Mouse (Mus musculus): ENCODE results near the gene March4.

Gene March4

GRCm38 (mm10) chr1:72449752-72450151 is 87.0 kb downstream of the March4 start:
- no peak for DNase-seq (ENCODE audit: low spot score in 2 of 2)

GRCm38 (mm10) chr1:72442747-72443146 is 94.0 kb downstream of the March4 start:
- DNase-seq (ENCODE audit: low spot score in 2 of 2), result no peak

DNA sequence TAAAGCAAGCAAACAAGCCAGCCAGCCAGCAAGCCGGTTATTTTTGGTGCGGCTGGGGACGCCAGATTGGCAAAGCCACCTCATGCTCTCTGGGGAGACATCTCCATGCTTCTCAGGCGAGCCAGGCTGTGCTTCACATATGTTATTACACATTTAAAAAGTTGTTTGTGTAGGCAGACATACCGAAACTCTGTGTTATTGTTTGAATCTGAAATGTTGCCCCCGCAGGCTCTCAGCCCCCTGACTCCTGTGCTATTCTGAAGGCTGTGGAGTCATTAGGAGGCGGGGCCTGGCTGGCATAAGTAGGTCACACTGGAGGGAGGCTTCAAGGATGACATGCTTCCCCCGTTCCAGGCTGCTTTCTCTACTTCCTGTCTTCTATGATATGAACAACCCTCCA is 97.6 kb downstream of the March4 start:
- peak; percentile 39 to 55 for DNase-seq (ENCODE audit: low spot score in 2 of 2)

- no peak for DNase-seq (ENCODE audit: low spot score in 2 of 2)
These were observed 99.8 kb downstream of the March4 start for GRCm38 (mm10) chr1:72436967-72437366.

GRCm38 (mm10) chr1:72434510-72434909 is 102.2 kb downstream of the March4 start:
- no peak for DNase-seq (ENCODE audit: low spot score in 2 of 2)

DNA sequence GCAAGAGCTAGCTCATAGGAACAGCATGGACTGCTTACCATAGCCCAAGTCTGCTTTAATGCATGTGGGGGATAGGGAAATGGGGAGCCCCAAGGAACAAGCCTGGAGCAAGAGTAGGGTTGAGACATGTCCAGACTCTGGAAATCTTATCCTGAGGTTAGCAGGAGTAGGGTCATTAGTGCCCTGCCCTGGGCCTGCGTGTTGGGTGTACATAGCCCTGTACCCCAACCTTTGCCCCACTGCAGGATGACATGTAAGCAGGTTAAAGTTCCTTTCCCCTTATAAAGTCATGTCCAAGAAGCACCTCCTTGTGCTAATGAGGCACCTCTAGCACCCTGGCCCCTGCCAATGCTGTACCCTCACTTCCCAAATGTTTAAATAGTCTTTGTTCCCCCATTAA is 104.2 kb downstream of the March4 start:
- no peak for DNase-seq (ENCODE audit: low spot score in 2 of 2)

DNA sequence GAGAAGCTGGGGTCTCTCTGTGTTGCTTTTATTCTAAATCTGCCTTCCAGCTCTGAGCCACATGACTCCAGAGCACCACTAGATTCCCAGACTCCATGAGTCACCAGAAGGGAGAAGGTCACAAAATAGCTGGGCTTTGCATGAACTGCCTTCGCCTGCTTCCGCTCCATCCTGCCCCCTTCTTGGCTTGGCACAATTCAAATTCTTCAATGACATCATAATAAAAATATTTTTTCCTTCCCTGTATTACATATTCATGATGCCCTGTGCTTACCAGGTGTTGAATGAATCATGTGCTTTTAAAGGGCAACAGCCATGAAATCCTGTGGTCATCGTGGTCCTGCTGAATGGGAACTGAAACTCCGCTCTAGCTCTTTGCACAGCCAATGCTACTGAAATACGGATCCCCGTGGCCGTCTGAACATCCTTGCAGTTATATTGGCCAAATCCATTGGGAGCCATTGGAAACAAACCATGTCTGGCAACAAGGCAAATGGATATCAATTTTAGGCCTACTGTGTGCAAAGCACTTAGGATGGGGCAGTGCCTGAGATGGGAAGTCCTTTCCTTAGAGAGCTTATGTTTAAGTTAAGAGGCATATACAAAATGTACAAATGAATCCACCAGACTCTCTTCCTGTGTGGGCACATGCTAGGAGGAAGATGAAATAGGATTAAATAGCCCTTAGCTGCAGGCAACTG is 107.5 kb downstream of the March4 start:
- DNase-seq (ENCODE audit: low spot score in 2 of 2), result no peak

- DNase-seq (ENCODE audit: low spot score in 2 of 2), result no peak
These were observed 108.2 kb downstream of the March4 start for GRCm38 (mm10) chr1:72428526-72428925.

- no peak for DNase-seq (ENCODE audit: low spot score in 2 of 2)
These were observed 110.3 kb downstream of the March4 start for GRCm38 (mm10) chr1:72426456-72426855.

DNA sequence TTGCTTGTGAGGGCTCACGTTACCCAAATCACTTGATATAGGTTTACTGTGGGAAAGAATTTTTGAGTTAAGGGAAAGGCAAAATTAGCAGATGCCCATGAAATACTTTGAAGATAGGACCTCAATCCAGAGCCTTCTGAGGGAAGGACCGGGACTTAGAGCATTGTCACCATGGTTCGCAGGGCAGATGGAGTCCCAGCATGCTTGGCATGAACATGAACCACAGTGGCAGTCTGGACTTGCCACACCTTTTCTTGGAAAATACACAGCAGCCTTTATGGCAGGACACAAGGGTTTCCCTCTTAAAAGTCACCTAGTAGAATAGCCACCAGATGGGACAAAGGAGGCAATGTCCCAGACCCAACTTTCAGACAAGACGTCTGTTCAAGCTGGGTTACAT is 114.6 kb downstream of the March4 start:
- no peak for DNase-seq (ENCODE audit: low spot score in 2 of 2)

DNA sequence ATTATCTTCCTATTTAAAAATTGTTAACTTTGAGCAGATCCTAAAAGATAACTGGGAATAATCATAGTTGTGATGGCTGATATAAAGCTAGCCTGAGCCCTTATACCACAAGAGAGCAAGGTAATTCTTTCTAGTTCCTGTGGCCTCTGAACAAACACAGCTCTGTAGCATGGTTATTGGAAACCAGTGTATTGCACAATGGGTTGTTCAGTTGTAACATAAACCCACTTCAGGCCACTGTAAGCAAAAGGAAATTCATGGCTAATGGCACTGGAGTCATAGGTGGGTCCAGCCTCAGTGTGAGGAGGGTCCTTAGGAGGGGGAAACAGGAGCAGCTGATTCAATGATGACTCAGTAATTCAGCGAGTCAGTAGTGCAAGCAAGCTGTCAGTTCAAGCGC is 116.5 kb downstream of the March4 start:
- no peak for DNase-seq (ENCODE audit: low spot score in 2 of 2)

- DNase-seq (ENCODE audit: low spot score in 2 of 2), result no peak
These were observed 117.7 kb downstream of the March4 start for GRCm38 (mm10) chr1:72418744-72419655.

DNA sequence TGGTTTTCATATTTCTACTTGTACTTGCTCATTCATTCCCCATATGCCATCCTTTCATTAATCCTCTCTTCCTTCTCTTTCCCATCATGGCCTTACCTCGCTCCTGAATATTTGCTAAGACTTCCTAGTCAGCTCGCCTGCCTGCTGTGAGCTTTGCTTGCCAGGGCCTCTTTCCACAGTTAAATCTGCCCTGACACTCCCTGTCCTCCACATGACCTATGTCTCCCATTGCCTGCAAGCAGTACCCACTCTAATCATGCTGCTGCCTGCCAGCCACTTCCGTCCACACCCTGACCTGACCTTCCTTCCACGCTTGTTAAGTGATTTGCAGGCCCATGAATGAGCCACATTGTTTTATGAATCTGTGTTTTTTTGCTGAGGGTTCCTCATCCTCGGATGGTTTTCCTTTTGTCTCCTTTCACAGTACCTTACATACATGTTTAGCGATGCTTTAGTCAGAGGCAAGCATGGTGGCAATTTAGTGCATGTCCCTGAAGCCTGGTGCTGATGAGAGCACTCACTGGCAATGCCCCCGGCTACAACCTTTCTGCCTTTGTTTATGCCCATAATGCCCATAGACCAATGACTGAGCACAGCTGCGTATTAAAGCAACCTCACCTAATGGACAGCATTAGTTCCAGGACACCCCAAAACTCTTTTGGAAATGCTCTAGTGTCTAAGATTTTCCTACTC is 122.0 kb downstream of the March4 start:
- DNase-seq (ENCODE audit: low spot score in 2 of 2), result no peak

DNA sequence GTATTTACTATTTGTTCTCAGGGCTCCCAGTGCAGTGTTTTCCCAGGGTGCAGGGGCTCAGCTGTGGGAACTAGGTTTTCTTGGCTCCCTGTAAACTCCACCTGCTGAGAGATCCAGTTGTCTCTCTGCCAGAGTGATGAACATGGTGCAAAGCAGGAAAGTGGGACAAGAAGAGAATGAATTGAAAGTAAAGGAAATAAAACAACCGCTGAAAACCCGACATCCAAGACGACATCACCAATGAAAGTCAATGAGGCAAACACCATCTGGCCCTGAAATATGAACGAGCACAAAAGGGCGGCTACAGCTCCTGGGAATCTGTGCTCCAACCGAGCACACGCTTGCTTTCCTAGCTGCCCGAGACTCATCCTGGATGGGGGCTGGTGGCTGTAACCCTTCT is 122.6 kb downstream of the March4 start:
- DNase-seq (ENCODE audit: low spot score in 2 of 2), result no peak

DNA sequence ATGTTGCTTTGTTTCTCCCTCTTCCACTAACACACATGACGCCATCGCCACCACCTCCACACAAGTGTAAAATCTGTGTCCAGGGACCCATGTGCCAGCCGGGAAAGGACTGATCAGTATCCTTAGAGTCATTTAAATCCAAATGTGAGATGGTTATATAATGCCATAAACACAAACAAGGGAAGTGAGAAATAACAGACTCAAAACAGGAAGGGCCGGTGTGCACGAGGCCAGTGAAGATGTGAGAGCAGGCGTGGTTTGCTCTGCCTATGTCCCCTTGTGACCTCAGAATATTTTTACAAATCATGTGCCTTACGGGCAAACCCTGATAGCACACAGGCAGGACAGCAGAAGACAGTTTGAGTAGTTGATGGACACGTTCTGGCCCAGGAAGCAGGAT is 123.5 kb downstream of the March4 start:
- no peak for DNase-seq (ENCODE audit: low spot score in 2 of 2)

DNA sequence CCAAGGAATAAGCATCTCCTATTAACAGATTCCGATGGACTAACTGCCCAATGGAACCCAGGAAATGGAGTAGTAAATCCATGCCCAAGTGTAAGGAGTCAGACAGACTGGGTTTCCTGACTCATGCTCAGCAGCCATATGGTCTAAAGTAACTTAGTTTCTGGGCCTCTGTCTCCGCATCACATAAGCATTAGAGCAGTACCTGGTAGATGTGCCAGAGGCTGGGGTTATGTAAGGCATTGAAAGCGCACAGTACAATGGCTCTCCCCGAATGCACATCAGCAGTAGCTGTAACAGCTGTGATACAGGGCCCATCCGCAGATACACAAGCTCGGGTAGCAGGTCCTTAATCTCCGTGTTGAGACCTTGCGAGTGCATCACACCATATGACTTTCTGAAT is 125.6 kb downstream of the March4 start:
- DNase-seq (ENCODE audit: low spot score in 2 of 2), result peak in 1 of 2 experiments; percentile 45

GRCm38 (mm10) chr1:72409936-72410335 is 126.8 kb downstream of the March4 start:
- no peak for DNase-seq (ENCODE audit: low spot score in 2 of 2)

DNA sequence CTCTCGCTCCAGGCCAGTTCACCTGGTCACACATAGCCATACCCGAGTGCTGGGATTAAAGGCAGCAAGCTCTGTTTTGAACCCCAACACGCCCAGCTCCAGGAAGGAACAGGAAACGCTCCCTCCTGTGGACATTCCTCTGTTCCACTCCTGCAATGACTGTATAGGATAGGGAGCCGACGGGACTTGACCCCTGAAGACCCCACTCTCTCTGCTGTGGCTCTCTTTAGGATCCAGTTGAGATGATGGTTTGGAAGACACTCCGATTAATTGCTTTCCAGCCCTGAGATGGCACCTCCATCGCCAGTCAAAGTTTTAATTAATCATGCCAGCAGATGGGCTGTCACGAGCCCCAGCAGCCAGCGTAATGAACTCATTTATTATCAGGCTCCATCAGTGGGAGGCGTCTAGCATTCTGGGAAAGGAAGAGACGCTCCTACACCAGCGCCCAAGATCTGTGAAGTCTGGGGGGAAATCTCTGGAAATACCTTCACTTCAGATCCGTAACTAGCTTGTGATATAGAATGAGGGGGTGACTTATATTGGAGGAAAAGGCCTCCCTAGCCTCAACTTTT is 130.1 kb downstream of the March4 start:
- no peak for DNase-seq (ENCODE audit: low spot score in 2 of 2)

DNA sequence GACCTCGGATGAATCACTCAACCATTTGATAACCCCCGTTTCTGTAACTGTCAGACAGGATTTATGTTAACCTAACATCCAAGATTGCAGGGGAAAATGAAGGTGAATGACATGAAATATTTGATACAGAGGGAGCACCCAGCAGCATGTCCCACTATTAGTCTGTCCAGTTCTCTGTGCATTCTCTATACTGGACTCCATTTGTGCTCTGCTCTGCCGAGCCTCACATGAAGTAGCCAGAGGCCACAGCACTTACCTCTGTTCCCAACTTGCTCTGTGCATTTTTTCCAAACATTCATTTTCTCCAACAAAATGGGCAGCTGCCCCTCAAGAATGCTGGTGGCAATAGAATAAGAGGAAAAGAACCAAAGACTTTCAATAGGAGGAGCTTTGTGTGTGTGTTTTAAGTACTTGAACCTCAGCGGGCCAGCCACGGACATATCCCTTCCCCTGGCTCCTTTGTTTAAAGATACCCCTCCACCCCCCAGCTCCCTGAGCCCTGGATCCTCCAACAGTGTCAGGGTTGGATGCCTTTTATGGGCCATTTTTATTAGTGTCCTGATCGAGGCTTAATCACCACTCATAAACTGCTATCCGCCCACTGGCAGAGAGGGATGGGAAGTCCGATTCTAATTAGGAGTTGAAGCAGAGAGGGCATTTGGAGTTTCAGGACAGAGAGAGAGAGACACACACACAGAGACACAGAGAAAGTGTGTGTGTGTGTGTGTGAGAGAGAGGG is 135.2 kb downstream of the March4 start:
- DNase-seq (ENCODE audit: low spot score in 2 of 2), result no peak

- DNase-seq (ENCODE audit: low spot score in 2 of 2), result peak in 1 of 2 experiments; percentile 54
These were observed 136.1 kb downstream of the March4 start for GRCm38 (mm10) chr1:72400616-72401015.

DNA sequence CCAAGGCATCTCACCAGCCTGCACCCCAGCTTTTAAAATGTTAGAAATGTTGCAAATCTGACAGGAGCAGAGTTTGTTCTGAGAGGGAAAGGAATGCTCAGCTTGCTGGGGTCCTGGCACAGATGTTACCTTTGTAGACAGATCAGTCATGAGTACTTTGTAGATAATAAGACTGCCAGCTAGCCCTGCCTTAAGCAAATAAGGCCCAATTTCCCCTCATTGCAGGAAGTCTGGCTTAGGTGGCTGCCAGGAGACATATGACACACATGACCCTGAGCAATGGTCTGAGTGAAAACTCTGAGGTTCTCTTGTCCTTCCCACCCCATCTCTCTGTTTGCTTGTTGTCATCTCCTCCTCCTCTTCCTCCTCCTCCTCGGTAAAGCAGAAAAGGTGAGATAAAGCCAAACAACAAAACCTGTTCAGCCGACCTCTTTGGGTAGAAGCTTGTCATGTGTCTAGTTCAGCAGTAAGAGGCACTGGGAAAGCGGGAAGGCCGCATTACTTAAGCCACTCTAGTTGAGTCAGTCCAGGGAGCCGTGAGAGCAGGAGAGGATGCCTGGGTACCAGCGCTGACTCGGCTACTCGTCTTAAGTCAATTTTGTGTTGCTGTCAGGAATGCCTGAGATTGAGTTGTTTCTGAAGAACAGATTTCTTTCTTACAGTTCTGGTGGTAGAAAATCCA is 136.9 kb downstream of the March4 start:
- DNase-seq (ENCODE audit: low spot score in 2 of 2), result no peak

All from left cerebral cortex, adult 9 months (tissue).